Mouse (Mus musculus): ENCODE measurements around the gene Pf4. TPM values are rescaled to one million over a fixed set of nuclear protein-coding genes. Genes with fewer than 3 reads are reported as not detected.

Pf4 gene
- total RNA-seq, 1 experiment = not detected

GRCm38 (mm10) chr5:90785659-90786588 lies 13.7 kb downstream of the Pf4 start, which contains the start of gene Cxcl3:
Cxcl3 (plus strand) TSS chr5:90786103.
- Histone ChIP-seq H3K27ac (ENCODE audit: insufficient read depth, low read depth, low read length, poor library complexity, severe bottlenecking) (no peak within 1 kb of the TSS), H3K9ac (ENCODE audit: insufficient read depth, low read depth, low read length, poor library complexity, severe bottlenecking) (no peak within 1 kb of the TSS), H3K9me3 (ENCODE audit: control insufficient read depth, insufficient read depth, low read depth, low read length) (no peaks in the 10 kb centered on the region), H3K4me3 (ENCODE audit: insufficient read depth in 1 of 2, low read depth in 1 of 2, low read length in 2 of 2, poor library complexity in 1 of 2, severe bottlenecking in 1 of 2) (peak within 1 kb of the TSS; percentile 43 to 45; a peak in 3 of 4 replicates), H3K4me1 (ENCODE audit: control insufficient read depth in 2 of 2, insufficient read depth in 2 of 2, low read length in 2 of 2, poor library complexity in 1 of 2) (no peaks in the 10 kb centered on the region), H3K36me3 (ENCODE audit: control insufficient read depth, insufficient read depth, low read length, poor library complexity, severe bottlenecking) (no peaks in the 10 kb centered on the region)
- no peak for TF ChIP-seq ZC3H11A (IDR thresholded peaks at IDR 0.05; ENCODE audit: borderline replicate concordance, low read depth, low read length)
- in situ Hi-C loops (cut with MboI; ENCODE audit: low sequenced_read_pairs in 2 of 2, unreplicated experiment in 2 of 2) = loop anchor here (10.0 to 25.0 kb wide), 2 partner anchors 124 to 131 kb away; no protein-coding TSS in a partner anchor
- DNase-seq (ENCODE audit: low read depth, low spot score) = peak; percentile 44

- TF ChIP-seq MAFK (IDR thresholded peaks at IDR 0.05; ENCODE audit: insufficient read depth, low read depth, low read length) = peak; percentile 60; the same call in 1 of the 2 replicates
- no peak for TF ChIP-seq ZNF384 (IDR thresholded peaks at IDR 0.05; ENCODE audit: low read depth, low read length)
- Histone ChIP-seq H3K27ac (ENCODE audit: insufficient read depth, low read depth, low read length, poor library complexity, severe bottlenecking) (no peak overlapping the region), H3K9me3 (ENCODE audit: control insufficient read depth, insufficient read depth, low read depth, low read length) (no peaks in the 10 kb centered on the region), H3K4me1 (ENCODE audit: control insufficient read depth in 2 of 2, insufficient read depth in 2 of 2, low read length in 2 of 2, poor library complexity in 1 of 2) (no peaks in the 10 kb centered on the region), H3K4me3 (ENCODE audit: insufficient read depth in 1 of 2, low read depth in 1 of 2, low read length in 2 of 2, poor library complexity in 1 of 2, severe bottlenecking in 1 of 2) (no peak overlapping the region), H3K36me3 (ENCODE audit: control insufficient read depth, insufficient read depth, low read length, poor library complexity, severe bottlenecking) (no peaks in the 10 kb centered on the region), H3K9ac (ENCODE audit: insufficient read depth, low read depth, low read length, poor library complexity, severe bottlenecking) (no peak overlapping the region)
- DNase-seq (ENCODE audit: low read depth, low spot score) = no peak
- in situ Hi-C loops (cut with MboI; ENCODE audit: low sequenced_read_pairs in 2 of 2, unreplicated experiment in 2 of 2) = loop anchor here (10.0 to 25.0 kb wide), 2 partner anchors 126 to 133 kb away; no protein-coding TSS in a partner anchor
Observed at GRCm38 (mm10) chr5:90788114-90788513, 15.9 kb downstream of the Pf4 start.

- Histone ChIP-seq H3K27ac (ENCODE audit: insufficient read depth, low read depth, low read length, poor library complexity, severe bottlenecking) (no peak overlapping the region), H3K9me3 (ENCODE audit: control insufficient read depth, insufficient read depth, low read depth, low read length) (no peaks in the 10 kb centered on the region), H3K4me3 (ENCODE audit: insufficient read depth in 1 of 2, low read depth in 1 of 2, low read length in 2 of 2, poor library complexity in 1 of 2, severe bottlenecking in 1 of 2) (no peak overlapping the region), H3K36me3 (ENCODE audit: control insufficient read depth, insufficient read depth, low read length, poor library complexity, severe bottlenecking) (no peaks in the 10 kb centered on the region), H3K4me1 (ENCODE audit: control insufficient read depth in 2 of 2, insufficient read depth in 2 of 2, low read length in 2 of 2, poor library complexity in 1 of 2) (no peaks in the 10 kb centered on the region), H3K9ac (ENCODE audit: insufficient read depth, low read depth, low read length, poor library complexity, severe bottlenecking) (no peak overlapping the region)
- no peak for DNase-seq (ENCODE audit: low read depth, low spot score)
- in situ Hi-C loops (cut with MboI; ENCODE audit: low sequenced_read_pairs in 2 of 2, unreplicated experiment in 2 of 2) = loop anchor here (10.0 to 25.0 kb wide), 2 partner anchors 127 to 135 kb away; no protein-coding TSS in a partner anchor
- TF ChIP-seq ZC3H11A (IDR thresholded peaks at IDR 0.05; ENCODE audit: borderline replicate concordance, low read depth, low read length) (no peak), HCFC1 (IDR thresholded peaks at IDR 0.05; ENCODE audit: borderline replicate concordance, insufficient read depth, low read length) (no peak), CHD2 (IDR thresholded peaks at IDR 0.05; ENCODE audit: low read depth, low read length) (no peak), MAFK (IDR thresholded peaks at IDR 0.05; ENCODE audit: insufficient read depth, low read depth, low read length) (no peak), ZNF384 (IDR thresholded peaks at IDR 0.05; ENCODE audit: low read depth, low read length) (no peak)
Observed at GRCm38 (mm10) chr5:90789306-90790073, 17.3 kb downstream of the Pf4 start.

- no peak for DNase-seq (ENCODE audit: low read depth, low spot score)
- Histone ChIP-seq H3K4me3 (ENCODE audit: insufficient read depth in 1 of 2, low read depth in 1 of 2, low read length in 2 of 2, poor library complexity in 1 of 2, severe bottlenecking in 1 of 2) (no peak overlapping the region), H3K27ac (ENCODE audit: insufficient read depth, low read depth, low read length, poor library complexity, severe bottlenecking) (no peak overlapping the region), H3K9me3 (ENCODE audit: control insufficient read depth, insufficient read depth, low read depth, low read length) (no peaks in the 10 kb centered on the region), H3K9ac (ENCODE audit: insufficient read depth, low read depth, low read length, poor library complexity, severe bottlenecking) (no peak overlapping the region), H3K4me1 (ENCODE audit: control insufficient read depth in 2 of 2, insufficient read depth in 2 of 2, low read length in 2 of 2, poor library complexity in 1 of 2) (no peaks in the 10 kb centered on the region), H3K36me3 (ENCODE audit: control insufficient read depth, insufficient read depth, low read length, poor library complexity, severe bottlenecking) (no peaks in the 10 kb centered on the region)
- in situ Hi-C loops (cut with MboI; ENCODE audit: low sequenced_read_pairs in 2 of 2, unreplicated experiment in 2 of 2) = loop anchor here in 1 of 2 experiments (25.0 kb wide), 1 partner anchor 128 kb away; no protein-coding TSS in a partner anchor
- TF ChIP-seq CHD2 (IDR thresholded peaks at IDR 0.05; ENCODE audit: low read depth, low read length) (no peak), MAFK (IDR thresholded peaks at IDR 0.05; ENCODE audit: insufficient read depth, low read depth, low read length) (no peak), ZC3H11A (IDR thresholded peaks at IDR 0.05; ENCODE audit: borderline replicate concordance, low read depth, low read length) (no peak), ZNF384 (IDR thresholded peaks at IDR 0.05; ENCODE audit: low read depth, low read length) (no peak), HCFC1 (IDR thresholded peaks at IDR 0.05; ENCODE audit: borderline replicate concordance, insufficient read depth, low read length) (no peak)
Observed at GRCm38 (mm10) chr5:90790074-90790502, 17.9 kb downstream of the Pf4 start.
